Mouse (Mus musculus): ENCODE measurements around the gene Rem1.

DNA sequence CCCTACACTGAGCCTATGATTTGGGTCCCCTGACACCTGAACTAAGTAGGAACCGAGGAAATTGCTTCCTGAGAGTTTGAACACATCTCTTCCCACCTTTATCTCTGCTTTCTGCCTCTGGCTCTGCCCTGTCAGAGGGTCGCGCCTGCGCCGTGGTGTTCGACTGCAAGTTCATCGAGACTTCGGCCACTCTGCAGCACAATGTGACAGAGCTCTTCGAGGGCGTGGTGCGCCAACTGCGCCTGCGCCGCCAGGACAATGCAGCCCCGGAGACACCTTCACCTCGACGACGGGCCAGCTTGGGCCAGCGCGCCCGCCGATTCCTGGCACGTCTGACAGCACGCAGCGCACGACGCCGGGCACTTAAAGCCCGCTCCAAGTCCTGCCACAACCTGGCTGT lies 7.6 kb downstream of the Rem1 start:
- TF ChIP-seq POLR2A (IDR thresholded peaks at IDR 0.05; ENCODE audit: extremely low read depth, insufficient read depth, low read length) (no peak), CTCF (IDR thresholded peaks at IDR 0.05; ENCODE audit: extremely low read depth, insufficient read depth, low read length) (no peak)
